Mouse (Mus musculus): Measurements from ENCODE around the gene Mtf1.

DNA sequence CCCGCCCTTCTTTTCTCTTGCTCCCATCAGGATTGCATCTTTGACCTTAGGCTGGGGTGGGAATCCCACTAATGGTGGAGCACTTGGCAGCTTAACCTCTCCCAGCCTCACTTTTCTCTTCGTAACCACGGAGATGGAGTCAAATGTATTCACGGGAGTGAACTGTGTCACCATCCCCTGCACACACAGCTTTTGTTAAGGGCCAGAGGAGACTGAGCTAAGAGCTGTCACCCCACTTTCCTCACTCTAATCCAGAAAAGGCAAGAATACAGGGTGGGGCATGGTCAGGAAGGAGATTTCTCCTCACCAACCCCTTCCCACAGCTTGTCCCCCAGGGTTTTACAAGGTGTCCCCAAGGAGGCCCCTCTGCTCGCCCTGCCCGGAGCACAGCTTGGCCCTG lies 91.9 kb downstream of the Mtf1 start:
- TF ChIP-seq CTCF (IDR thresholded peaks at IDR 0.05; ENCODE audit: extremely low read depth, insufficient read depth, insufficient read length, insufficient replicate concordance), result no peak
- no peak for TF ChIP-seq POLR2A (IDR thresholded peaks at IDR 0.05; ENCODE audit: low read depth, low read length)
